Mouse (Mus musculus) WW6 (cell line): ENCODE results near the gene Krba1.
A peak's percentile ranks its signal among the peaks of the same experiment; 100 is the strongest.

Experiments
- DNase-seq: peaks from one replicate; pipeline ENCODE4 v3.0.0-alpha.2; 2013; ENCODE audit warnings: low read depth, low spot score

The Krba1 gene

GRCm38 (mm10) chr6:48395105-48396007 is at the start of gene Krba1:
TSS of gene Krba1 (plus strand) at chr6:48395586.
- DNase-seq: peak; percentile 85

GRCm38 (mm10) chr6:48358897-48359296 is 36.5 kb upstream of the Krba1 start:
- no peak for DNase-seq

DNA sequence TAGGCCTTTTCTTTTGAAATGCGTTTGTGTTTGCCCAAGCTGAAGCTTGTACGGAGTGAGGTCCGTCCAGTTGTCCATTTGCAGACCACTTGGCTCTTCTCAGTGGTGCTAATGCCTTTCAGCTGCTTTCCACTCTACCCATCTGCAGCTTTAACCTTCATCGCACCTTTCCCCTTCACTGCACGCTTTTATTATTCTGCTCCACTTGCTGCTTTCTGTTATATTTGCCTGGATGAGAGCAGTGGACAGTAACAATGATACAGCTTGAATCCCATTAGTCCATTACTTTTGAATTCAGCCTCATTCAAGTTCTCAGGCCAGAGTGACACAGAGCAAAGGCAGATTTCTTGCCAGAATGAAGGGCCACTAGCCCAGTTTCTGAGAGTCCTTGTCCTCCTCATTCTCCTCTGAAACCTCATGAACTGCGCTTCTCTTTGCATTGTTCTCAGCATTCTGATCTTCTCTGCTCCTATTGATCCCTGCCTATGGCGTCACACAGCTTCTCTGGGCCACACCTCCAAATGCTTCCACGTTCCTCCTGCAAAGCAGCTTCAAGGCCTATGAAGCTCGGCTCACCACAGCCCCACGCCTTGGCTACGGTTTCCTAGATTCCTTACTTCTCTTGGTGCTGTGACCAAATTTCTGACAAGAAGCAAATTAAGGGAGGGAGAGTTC is 28.9 kb upstream of the Krba1 start:
- no peak for DNase-seq

- no peak for DNase-seq
These were observed 7.2 kb upstream of the Krba1 start for GRCm38 (mm10) chr6:48388221-48388620.

- DNase-seq: no peak
These were observed 1.6 kb upstream of the Krba1 start for GRCm38 (mm10) chr6:48393811-48394210.

- DNase-seq: no peak
These were observed 716 bp downstream of the Krba1 start for GRCm38 (mm10) chr6:48396008-48396595.

GRCm38 (mm10) chr6:48396686-48397085 is 1.3 kb downstream of the Krba1 start:
- no peak for DNase-seq

- DNase-seq: no peak
These were observed 1.9 kb downstream of the Krba1 start for GRCm38 (mm10) chr6:48397336-48397735.

- no peak for DNase-seq
These were observed 4.5 kb downstream of the Krba1 start for GRCm38 (mm10) chr6:48399906-48400305.

DNA sequence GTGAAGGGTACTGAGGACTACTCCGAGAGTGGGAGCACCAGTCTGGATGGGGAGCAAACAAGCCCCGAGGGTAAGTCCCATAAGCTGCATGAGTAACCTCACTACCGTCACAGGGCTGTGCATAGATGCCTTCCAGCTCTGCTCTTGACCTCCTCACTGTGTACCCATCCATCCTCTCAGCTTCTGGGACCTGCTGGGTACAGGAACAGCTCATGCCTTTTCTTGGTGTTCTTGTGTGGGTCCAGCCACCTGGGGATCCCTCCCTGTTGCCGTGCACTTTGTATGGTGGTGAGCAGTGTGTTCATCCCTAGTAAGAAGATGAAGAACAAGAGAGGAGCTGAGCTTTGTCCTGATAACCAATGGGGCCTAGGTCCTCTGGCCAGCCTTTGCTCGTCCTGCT is 8.7 kb downstream of the Krba1 start:
- no peak for DNase-seq

DNA sequence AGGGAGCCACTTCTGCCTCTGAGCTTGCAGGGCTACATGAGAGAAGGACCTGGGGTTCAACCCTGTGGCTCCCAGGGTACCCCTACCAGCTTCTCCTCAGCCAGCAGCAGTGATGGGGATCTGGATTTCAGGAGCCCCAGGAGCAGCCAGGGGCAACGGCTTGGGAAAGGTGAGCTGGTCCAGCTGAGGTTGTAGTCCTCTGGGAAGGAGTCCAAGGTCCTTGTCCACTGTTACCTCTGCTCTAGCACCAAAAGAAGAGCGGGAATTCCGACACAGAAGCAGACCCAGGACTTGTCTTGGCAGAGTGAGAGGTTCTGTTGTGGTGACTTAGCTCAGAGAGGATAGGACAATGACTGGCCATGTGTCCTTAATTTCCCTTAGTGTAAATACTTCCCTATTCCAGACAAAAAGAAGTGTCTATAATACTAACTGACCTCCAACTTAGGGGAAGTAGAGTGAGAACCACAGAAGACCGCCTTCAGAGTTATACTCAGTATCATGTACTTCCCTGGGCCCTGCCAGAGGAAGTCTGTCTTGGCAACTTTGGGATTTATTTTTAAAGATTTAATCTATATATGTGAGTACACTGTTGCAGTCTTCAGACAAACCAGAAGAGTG is 14.4 kb downstream of the Krba1 start:
- DNase-seq: no peak

DNA sequence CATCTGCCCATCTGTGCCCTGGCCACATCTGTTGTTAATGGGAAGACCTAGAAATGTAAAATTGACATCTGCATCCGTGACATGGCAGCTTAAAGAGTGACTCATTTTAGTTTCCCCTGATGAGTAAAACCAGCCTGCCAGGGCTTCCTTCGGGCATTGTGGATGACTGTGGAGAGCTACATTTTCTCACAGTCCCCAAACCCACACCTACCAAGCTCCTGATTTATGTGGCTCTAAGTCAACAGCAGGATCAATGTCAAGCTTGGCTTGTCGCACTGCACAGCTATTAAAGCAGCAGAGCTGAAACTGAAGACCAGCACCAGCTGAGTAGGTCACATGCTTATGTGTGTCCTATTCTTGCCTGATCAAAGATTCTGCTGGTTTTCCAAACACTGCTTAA is 15.2 kb downstream of the Krba1 start:
- no peak for DNase-seq

DNA sequence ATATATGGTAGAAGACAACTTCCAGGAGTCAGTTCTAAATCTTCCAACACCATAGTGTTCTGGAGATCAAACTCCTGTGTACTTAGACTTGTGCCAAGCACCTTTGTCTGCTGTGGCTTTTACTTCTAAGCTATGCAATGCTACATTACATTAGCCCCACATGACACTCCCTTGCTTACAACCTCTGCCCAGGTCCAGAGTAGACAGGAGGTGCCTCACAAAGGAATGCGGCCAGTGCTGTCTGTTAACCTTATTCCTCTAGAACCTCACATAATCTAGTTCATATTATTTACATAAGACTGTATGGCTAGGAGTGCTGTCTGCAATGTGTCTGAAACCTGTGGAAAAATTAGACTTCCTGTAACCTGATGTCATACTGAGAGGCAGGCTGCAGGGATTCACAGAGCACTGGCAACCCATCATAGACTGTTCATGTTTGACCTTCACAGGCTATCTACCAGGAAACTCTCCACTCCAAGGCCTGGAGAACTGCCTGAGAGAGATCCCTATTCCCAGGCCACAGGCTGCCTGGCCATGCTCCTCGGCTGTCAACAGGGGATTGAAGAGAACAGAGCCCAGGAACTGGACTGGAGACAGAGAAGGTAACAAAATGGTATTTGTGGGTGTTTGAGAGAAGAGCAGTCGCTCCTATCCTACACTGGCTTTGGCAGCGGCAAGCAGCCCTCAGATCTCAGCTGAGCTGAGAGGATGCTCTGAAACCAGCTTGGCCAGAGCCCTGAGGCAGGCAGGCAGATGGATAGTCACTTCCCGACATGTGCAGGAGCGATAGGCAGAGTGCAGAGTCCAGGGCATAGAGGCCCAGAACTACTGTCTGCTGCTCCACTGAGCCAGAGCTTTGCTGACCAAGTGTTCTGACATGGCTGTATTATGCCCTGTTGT is 16.1 kb downstream of the Krba1 start:
- DNase-seq: no peak

DNA sequence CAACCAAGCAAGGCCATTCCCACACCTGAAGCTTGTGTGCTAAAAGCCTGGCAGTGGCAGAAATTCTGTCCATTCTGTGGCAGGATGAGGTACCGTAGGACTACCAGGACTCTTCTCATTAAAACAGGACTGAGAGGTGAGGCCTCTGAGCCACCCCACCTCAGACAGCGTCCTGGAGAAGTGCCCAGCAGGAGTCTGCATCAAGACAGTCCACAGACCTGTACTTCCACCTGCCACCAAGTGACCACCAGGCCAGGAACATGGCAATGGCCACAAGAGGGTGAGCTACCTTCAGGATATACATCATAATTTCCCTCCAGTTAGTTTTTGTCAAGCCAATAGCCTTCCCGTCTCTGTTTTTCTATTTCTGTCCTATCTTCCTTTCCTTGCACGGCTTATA is 16.8 kb downstream of the Krba1 start:
- no peak for DNase-seq

DNA sequence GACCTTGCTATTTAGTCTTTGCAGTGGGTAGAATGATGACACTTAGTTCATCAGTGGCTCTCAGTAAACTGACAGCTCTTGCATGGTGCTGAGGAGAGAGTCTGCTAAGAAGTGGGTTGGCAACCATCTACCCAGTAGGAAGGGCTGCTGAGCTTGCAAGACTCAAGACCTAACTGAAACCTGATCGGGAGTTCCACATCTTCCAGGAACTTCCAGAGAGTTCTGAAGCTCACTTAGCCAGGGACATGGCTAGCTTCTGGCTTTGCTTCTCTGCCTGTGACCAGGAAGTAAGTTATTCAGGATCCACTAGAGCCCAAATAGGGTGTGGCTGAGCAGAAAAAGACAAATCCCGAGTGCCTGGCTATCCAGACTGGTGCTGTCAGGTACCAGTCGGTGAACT is 17.3 kb downstream of the Krba1 start:
- DNase-seq: no peak

GRCm38 (mm10) chr6:48413081-48413480 is 17.7 kb downstream of the Krba1 start:
- DNase-seq: no peak

- DNase-seq: no peak
These were observed 19.5 kb downstream of the Krba1 start for GRCm38 (mm10) chr6:48414886-48415285.

- DNase-seq: no peak
These were observed 20.2 kb downstream of the Krba1 start for GRCm38 (mm10) chr6:48415636-48416035.

DNA sequence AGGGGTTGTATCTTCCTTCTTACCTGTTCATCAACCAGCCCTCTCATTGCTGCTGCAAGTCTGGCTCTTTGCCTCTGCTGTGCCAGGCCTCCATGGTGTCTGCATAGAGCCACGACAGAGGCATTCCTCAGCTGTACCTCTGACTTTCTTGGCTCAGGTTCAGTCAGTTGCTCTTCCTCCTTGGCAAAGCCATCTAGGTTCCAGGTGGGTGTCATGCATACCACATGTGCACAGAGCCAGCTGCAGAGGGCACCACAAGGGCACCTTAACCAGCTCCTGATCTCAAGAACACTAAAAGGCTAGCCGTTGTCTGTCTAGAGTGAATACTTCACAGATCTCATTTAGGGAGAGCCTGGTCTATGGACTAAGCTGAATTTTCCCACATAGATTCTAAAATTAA is 21.1 kb downstream of the Krba1 start:
- DNase-seq: no peak

DNA sequence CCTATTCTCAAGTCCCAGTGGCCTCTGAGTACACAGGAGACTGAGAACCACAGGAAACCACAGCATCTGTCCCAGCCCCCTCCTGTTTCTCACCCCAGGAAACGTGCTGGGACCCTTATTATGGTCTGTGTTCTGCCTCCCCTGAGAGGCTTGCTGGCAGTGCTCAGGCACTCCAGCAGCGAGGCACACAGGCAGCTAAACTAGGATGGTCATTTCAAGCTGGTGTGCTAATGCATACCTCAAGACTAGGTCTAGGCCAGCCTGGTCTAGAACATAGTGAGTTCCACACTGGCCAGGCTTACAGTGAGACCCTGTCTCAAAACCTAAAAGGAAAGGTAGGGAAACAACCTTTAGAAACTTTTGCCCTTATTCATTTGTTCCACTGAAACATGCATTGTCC is 25.3 kb downstream of the Krba1 start:
- no peak for DNase-seq

- DNase-seq: no peak
These were observed 27.9 kb downstream of the Krba1 start for GRCm38 (mm10) chr6:48423336-48423735.
